Mouse (Mus musculus) liver, adult 2 months (tissue): Measurements from ENCODE around the gene Canx.

Source experiments
- CTCF ChIP-seq: fragments of 200-500 bp; IDR thresholded peaks from 2 replicates; pipeline ENCODE4 v1.5.1; 2011; ENCODE audit warnings: low read depth, low read length, control low read depth
- POLR2A ChIP-seq: fragments of 200-500 bp; IDR thresholded peaks from 2 replicates; pipeline ENCODE4 v1.6.1; 2011; ENCODE audit warnings: low read length, control low read depth; ENCODE audit not compliant: insufficient read depth; ENCODE audit errors: extremely low read depth

DNA sequence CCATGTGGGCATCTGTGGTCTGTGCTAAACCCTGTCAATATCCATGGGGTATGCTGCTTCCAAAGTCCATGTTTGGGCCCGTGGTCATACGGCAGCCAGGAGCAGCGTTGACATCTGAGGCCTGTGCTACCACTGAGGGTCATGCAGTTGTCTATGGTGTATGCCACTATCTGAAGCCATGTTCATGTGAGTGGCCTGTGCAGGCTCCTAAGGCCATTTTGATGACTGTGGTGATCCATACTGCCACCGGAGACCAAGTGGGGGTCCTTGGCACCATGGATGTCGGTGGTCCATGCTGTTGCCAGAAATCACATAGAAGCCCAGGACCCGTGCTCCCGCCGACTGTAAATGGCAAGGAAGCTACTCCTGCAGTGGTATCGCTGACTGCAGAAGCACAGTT is 42.1 kb upstream of the Canx start:
- TF ChIP-seq POLR2A (no peak), CTCF (no peak)
